Mouse (Mus musculus) limb, embryonic 10.5 days (tissue): ENCODE results near the gene Parp8. TPM values are rescaled to one million over a fixed set of nuclear protein-coding genes. Genes with fewer than 3 reads are reported as not detected.
A peak's percentile ranks its signal among the peaks of the same experiment; 100 is the strongest.

Source experiments
- DNase-seq: peaks from one replicate; pipeline ENCODE4 v3.0.0-alpha.2; 2017; ENCODE audit warnings: low spot score
- H3K27ac ChIP-seq: fragments of 300-500 bp; sonication (generic); 2 replicates; pipeline ENCODE4 v1.5.1; 2016; ENCODE audit warnings: mild to moderate bottlenecking
- H3K27me3 ChIP-seq: fragments of 300-500 bp; sonication (generic); 2 replicates; pipeline ENCODE4 v1.6.1; 2016; ENCODE audit warnings: low read depth, mild to moderate bottlenecking; ENCODE audit not compliant: poor library complexity, severe bottlenecking
- H3K36me3 ChIP-seq: fragments of 300-500 bp; sonication (generic); 2 replicates; pipeline ENCODE4 v1.6.1; 2016; ENCODE audit warnings: mild to moderate bottlenecking, moderate library complexity
- H3K4me1 ChIP-seq: fragments of 300-500 bp; sonication (generic); 2 replicates; pipeline ENCODE4 v1.6.1; 2016
- H3K4me3 ChIP-seq: fragments of 300-500 bp; sonication (generic); 2 replicates; pipeline ENCODE4 v1.5.1; 2016; ENCODE audit warnings: mild to moderate bottlenecking, moderate library complexity
- H3K9me3 ChIP-seq: fragments of 300-500 bp; sonication (generic); replicated peaks from 2 replicates; pipeline ENCODE4 v1.6.1; 2016; ENCODE audit warnings: mild to moderate bottlenecking
- WGBS: fragments of 180-500 bp; shearing (Covaris S2); methylation state at CpG from one replicate; pipeline ENCODE4 v1.1.7; 2016; 5-methylcytosine and 5-hydroxymethylcytosine counted together
- polyA plus RNA-seq: library from polyadenylated mRNA; unstranded; fragments of >200 nt; fragmentation: Nextera tagmentation; extraction: Ambion mirVana; gene quantifications from 2 replicates; pipeline ENCODE4 v1.2.1, GENCODE M21; 2016

The Parp8 gene
- polyA plus RNA-seq, 1 experiment from 2014 or later: 14.7 TPM

DNA sequence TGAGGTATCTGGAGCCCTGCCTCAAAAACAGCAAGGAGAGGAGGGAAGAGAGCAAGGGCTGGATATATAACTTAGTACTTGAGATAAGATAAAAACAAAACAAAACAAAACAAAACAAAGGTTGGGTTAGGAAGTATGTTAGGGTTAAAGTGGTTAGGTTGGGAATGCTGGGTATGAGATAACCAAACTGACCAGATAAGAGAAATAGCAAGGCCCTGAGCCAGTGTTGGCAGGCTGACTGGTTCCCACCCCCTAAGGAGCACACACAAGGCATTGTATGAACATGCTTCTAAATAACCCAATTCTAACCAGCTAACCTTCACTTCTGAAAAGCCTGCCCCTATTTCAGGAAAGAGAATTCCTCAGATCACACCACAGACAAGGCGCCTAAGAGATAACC, 7.1 kb upstream of the Parp8 start:
- no peaks in the 10 kb centered on the region for H3K4me1 ChIP-seq
- H3K27me3 ChIP-seq: peaks cover 6% of the 10 kb centered on the region
- DNase-seq: no peak
- no peak overlapping the region for H3K4me3 ChIP-seq
- H3K27ac ChIP-seq: no peak overlapping the region
- H3K36me3 ChIP-seq: no peaks in the 10 kb centered on the region
- no peaks in the 10 kb centered on the region for H3K9me3 ChIP-seq
- WGBS: 94% methylated on average over 1 of the region's 1 CpGs

DNA sequence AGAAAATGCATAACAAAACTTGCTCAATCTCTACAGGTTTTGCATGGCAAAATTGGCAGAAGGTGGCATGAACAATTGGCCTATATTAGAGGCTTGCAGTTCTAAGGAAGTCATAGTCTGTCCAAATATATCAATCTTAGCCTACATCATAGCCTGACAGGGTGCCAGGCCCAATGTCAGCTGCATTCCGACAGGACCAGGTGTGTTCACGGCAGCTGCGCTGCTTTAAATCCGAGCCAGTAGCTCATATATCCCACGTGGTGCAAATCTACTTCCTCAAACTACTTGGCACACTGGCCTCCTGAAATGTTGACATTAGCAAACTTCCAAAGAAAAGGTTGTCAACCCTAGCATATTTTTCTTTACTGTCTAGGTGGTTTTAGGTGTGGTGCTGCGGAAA, 6.2 kb upstream of the Parp8 start:
- no peak overlapping the region for H3K27ac ChIP-seq
- H3K4me1 ChIP-seq: peaks cover 8% of the 10 kb centered on the region
- H3K4me3 ChIP-seq: no peak overlapping the region
- DNase-seq: no peak
- no peaks in the 10 kb centered on the region for H3K9me3 ChIP-seq
- peaks cover 14% of the 10 kb centered on the region for H3K27me3 ChIP-seq
- H3K36me3 ChIP-seq: no peaks in the 10 kb centered on the region
- WGBS: 77% methylated on average over 6 of the region's 6 CpGs

GRCm38 (mm10) chr13:117028221-117028620, 2.9 kb upstream of the Parp8 start:
- Histone ChIP-seq H3K4me3 (no peak overlapping the region), H3K36me3 (no peaks in the 10 kb centered on the region), H3K4me1 (peaks cover 24% of the 10 kb centered on the region), H3K27me3 (peaks cover 18% of the 10 kb centered on the region), H3K27ac (no peak overlapping the region), H3K9me3 (no peaks in the 10 kb centered on the region)
- DNase-seq: no peak
- WGBS: 87% methylated on average over 5 of the region's 5 CpGs

GRCm38 (mm10) chr13:117027336-117027735, 2.0 kb upstream of the Parp8 start:
- Histone ChIP-seq H3K27me3 (peaks cover 18% of the 10 kb centered on the region), H3K27ac (no peak overlapping the region), H3K4me3 (no peak overlapping the region), H3K4me1 (peaks cover 24% of the 10 kb centered on the region), H3K36me3 (no peaks in the 10 kb centered on the region), H3K9me3 (no peaks in the 10 kb centered on the region)
- WGBS: 80% methylated on average over 9 of the region's 9 CpGs
- DNase-seq: no peak

DNA sequence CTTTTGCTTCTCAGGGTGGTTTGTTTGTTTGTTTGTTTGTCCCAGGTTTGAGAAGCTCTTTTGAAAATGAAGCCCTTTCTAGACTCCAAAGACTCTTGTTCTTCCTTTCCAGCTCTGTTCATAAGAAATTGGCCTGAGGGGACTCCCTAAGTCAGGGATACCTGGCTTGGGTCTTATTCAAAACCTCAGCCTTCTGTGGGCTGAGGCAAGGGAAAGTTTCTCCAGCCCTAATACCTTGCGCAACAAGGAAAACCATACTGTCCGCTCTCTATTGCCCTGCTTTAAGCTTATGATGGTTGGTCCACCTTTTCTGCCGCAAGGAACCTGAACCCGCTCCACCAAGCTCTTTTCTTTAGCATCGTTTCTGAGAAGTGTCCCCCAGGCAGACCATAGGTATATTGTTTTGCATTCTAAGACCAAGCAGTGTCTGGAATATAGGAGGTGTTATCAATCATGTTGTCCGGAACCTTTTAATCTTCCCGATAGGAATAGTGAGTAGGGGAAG, 991 bp upstream of the Parp8 start:
- Histone ChIP-seq H3K27ac (peak overlapping the region; percentile 98; the same call in 1 of the 2 replicates), H3K4me3 (peak overlapping the region; percentile 85), H3K4me1 (peaks cover 25% of the 10 kb centered on the region), H3K27me3 (peaks cover 18% of the 10 kb centered on the region), H3K36me3 (no peaks in the 10 kb centered on the region), H3K9me3 (no peaks in the 10 kb centered on the region)
- DNase-seq: no peak
- 50% methylated on average over 7 of the region's 7 CpGs for WGBS

DNA sequence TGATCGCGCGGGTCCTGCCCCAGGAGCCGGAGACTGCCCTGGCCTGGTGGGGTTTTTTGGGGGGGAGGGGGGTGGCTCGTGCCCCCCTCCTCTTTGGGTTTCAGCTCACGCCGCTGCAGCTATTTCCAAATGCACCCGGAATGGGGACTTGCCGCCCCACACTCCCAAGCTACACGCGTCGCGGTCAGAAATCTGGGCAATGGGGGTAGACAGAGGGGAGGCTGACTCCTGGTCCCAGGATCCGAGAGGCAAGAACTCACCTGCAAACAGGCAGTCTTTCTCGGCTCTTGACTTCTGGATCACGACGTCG, 466 bp downstream of the Parp8 start:
- no peaks in the 10 kb centered on the region for H3K36me3 ChIP-seq
- no peaks in the 10 kb centered on the region for H3K9me3 ChIP-seq
- peaks cover 28% of the 10 kb centered on the region for H3K4me1 ChIP-seq
- H3K27ac ChIP-seq: peak overlapping the region; percentile 98
- 0% methylated on average over 18 of the region's 18 CpGs for WGBS
- DNase-seq: peak; percentile 72
- peak overlapping the region; percentile 85 for H3K4me3 ChIP-seq
- H3K27me3 ChIP-seq: peaks cover 18% of the 10 kb centered on the region

DNA sequence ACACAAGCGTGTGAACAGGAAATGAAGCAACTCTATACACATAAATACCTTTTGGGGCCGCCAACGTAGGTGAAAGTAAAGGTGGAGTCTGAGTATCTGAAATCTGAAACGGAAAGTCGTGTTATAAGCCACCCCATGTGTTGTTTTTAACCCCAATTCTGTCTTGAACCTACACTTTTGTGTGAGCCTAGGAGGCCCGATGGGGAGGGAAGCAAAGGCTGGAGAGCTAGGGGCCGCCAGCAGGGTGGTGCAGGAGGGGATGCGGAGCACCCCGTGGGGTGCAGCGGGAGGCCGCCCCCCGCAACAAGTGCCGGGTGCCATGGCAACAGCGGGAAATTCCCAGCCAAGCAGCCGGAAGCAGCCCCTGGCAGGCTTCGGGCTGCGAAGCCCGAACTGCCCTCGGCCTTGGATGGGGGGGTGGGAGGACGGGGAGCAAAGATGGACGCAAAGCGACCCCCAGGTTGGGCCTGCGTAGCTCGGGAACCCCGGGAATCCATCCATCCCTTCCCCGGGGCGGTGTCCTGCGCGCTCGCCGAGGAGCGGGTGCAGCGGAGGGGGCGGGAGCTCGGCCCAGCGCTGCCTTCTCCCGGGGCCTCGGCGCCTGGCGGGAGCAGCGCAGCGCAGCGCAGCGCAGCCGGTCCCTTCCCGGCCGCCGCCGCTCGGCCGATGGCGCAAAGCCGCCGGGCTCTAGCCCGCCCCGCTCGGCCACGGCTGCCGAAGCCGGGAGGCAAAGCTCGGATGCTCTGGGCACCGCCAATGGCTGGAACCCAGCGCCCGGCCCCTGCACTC, 1.0 kb downstream of the Parp8 start:
- Histone ChIP-seq H3K4me1 (peaks cover 28% of the 10 kb centered on the region), H3K27ac (peak overlapping the region; percentile 98), H3K4me3 (peak overlapping the region; percentile 85), H3K9me3 (no peaks in the 10 kb centered on the region), H3K36me3 (no peaks in the 10 kb centered on the region), H3K27me3 (peaks cover 18% of the 10 kb centered on the region)
- DNase-seq: peak; percentile 87
- WGBS: under 1% methylated on average over 64 of the region's 64 CpGs

DNA sequence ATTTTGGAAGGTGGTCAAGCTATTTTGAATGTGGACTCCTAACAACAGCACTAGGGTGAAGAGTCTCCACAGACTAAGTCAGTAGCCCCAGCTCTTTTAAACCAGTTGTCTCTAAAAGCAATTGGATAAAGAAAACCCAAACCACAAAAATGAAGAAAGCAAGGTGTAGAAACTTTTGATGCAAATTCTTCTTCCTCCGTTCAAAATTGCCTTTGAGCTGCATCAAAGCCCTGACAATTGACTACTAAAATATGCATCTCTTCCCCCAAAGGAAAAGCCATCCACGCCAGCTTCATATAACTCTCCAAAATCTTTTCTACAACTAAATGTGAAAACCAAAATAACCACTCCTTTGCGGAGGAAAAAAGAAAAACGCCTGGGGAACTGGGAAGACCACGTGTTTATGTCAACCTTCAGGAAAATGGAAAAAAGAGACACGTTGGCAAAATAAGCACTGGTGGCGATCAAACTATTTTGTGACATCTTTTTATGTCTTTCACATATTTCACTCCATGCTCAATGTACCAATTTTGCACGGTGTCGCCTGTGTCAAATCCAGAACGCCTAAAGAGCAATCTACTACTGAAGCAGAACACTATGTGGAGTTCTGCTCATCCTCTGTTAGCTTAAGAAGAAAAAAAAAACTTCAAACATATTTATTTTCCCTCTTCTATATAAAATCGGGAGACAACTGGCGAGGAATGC, 1.8 kb downstream of the Parp8 start:
- H3K27me3 ChIP-seq: peaks cover 18% of the 10 kb centered on the region
- 17% methylated on average over 12 of the region's 12 CpGs for WGBS
- peak overlapping the region; percentile 85 for H3K4me3 ChIP-seq
- H3K9me3 ChIP-seq: no peaks in the 10 kb centered on the region
- peaks cover 28% of the 10 kb centered on the region for H3K4me1 ChIP-seq
- H3K36me3 ChIP-seq: no peaks in the 10 kb centered on the region
- no peak for DNase-seq
- H3K27ac ChIP-seq: peak overlapping the region; percentile 98

- WGBS: 78% methylated on average over 6 of the region's 6 CpGs
- Histone ChIP-seq H3K27ac (no peak overlapping the region), H3K36me3 (no peaks in the 10 kb centered on the region), H3K4me3 (no peak overlapping the region), H3K9me3 (no peaks in the 10 kb centered on the region), H3K27me3 (no peaks in the 10 kb centered on the region), H3K4me1 (peaks cover 11% of the 10 kb centered on the region)
- no peak for DNase-seq
Observed at GRCm38 (mm10) chr13:117020631-117021030, 4.7 kb downstream of the Parp8 start.

DNA sequence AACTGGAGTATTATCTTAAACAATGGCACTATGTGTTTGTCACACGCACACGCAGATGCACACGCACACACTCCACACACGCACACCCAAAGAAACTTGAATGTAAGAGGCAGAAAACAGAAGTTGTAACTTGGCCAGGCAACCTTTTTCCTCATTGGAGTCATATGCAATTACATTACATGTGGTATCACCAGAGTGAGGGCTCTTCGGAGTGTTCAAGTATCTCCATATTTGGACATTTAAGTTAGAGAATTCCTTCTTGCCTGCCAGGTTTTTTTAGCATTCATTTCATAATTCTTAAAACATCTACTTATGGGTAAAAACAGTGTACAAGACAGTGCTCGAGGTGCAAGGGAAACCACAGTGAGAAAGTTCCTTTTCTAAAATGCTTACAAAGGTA, 6.7 kb downstream of the Parp8 start:
- H3K9me3 ChIP-seq: no peaks in the 10 kb centered on the region
- peaks cover 8% of the 10 kb centered on the region for H3K4me1 ChIP-seq
- no peak overlapping the region for H3K4me3 ChIP-seq
- DNase-seq: no peak
- no peaks in the 10 kb centered on the region for H3K36me3 ChIP-seq
- H3K27me3 ChIP-seq: no peaks in the 10 kb centered on the region
- no peak overlapping the region for H3K27ac ChIP-seq
- 96% methylated on average over 6 of the region's 6 CpGs for WGBS

- WGBS: 92% methylated on average over 2 of the region's 2 CpGs
- peaks cover 6% of the 10 kb centered on the region; the same call in 1 of the 2 replicates for H3K36me3 ChIP-seq
- H3K4me3 ChIP-seq: no peak overlapping the region
- DNase-seq: no peak
- H3K27me3 ChIP-seq: no peaks in the 10 kb centered on the region
- H3K4me1 ChIP-seq: no peaks in the 10 kb centered on the region
- H3K27ac ChIP-seq: no peak overlapping the region
- H3K9me3 ChIP-seq: 0 out of 2 replicates have a peak, but pooled peaks cover 2% of the 10 kb centered on the region
Observed at GRCm38 (mm10) chr13:117013516-117013915, 11.8 kb downstream of the Parp8 start.

GRCm38 (mm10) chr13:117012031-117012430, 13.3 kb downstream of the Parp8 start:
- Histone ChIP-seq H3K36me3 (peaks cover 6% of the 10 kb centered on the region; the same call in 1 of the 2 replicates), H3K4me1 (no peaks in the 10 kb centered on the region), H3K27ac (no peak overlapping the region), H3K27me3 (no peaks in the 10 kb centered on the region), H3K9me3 (0 out of 2 replicates have a peak, but pooled peaks cover 2% of the 10 kb centered on the region), H3K4me3 (no peak overlapping the region)
- 96% methylated on average over 9 of the region's 9 CpGs for WGBS
- no peak for DNase-seq

DNA sequence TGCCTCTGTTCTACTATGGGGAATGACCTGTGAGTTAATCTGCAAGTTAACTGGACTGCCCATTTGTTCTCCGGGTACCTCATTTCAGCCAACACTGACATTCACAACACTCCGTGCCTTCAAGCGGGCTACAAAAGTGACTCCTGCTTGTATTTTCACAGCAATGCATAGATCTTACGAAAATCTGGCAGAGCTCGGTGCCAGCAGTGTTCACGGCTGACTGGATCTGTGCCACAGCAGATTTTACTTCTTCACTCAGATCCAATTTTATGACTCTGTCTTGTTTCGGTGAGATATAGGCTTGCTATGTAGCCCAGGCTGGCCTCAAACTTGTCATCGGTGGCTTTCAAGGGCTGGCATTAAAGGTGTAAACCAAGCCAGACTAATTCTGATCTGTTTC, 15.2 kb downstream of the Parp8 start:
- Histone ChIP-seq H3K27ac (no peak overlapping the region), H3K36me3 (peaks cover 6% of the 10 kb centered on the region; the same call in 1 of the 2 replicates), H3K4me3 (no peak overlapping the region), H3K4me1 (0 out of 2 replicates have a peak, but pooled peaks cover 3% of the 10 kb centered on the region), H3K9me3 (0 out of 2 replicates have a peak, but pooled peaks cover 2% of the 10 kb centered on the region), H3K27me3 (no peaks in the 10 kb centered on the region)
- no peak for DNase-seq
- 94% methylated on average over 8 of the region's 8 CpGs for WGBS
